Mouse (Mus musculus): ENCODE data around the gene Atp4a. TPM values are rescaled to one million over a fixed set of nuclear protein-coding genes. Genes with fewer than 3 reads are reported as not detected.

The Atp4a gene
- polyA plus RNA-seq, 1 experiment, result not detected

DNA sequence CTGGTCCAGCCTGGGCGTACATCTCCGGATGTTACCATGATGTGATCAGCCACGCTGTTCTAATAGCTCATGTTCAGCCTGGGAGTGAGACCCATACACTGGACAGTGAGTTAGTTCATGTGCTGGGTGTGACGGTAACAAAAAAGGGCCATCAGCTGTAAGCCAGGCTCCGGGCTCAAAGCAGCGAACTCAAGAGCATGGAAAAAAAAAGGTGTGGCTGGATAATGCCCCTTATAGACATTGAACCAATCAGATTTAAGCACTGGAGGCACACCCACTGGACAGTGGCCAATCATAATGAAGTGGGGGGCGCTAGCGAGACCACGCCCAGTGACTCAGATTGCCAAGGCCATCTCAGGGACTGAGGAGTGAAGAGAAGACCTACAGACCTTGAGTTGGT is 13.4 kb upstream of the Atp4a start, which contains the start of gene 2200002J24Rik:
2200002J24Rik (plus strand) TSS at position 338 of the 400 bp plus-strand sequence.
- Histone ChIP-seq H3K4me3 (ENCODE audit: insufficient read depth, low read length) (no peak within 1 kb of the TSS), H3K4me1 (ENCODE audit: control insufficient read depth, insufficient read depth, low read length) (peaks cover 15% of the 10 kb centered on the region), H3K27ac (ENCODE audit: insufficient read depth, low read depth, low read length) (peak within 1 kb of the TSS; percentile 63)
- TF ChIP-seq CTCF (IDR thresholded peaks at IDR 0.05; ENCODE audit: low read depth, low read length) (no peak), POLR2A (IDR thresholded peaks at IDR 0.05; ENCODE audit: borderline replicate concordance, low read depth, low read length) (no peak)

DNA sequence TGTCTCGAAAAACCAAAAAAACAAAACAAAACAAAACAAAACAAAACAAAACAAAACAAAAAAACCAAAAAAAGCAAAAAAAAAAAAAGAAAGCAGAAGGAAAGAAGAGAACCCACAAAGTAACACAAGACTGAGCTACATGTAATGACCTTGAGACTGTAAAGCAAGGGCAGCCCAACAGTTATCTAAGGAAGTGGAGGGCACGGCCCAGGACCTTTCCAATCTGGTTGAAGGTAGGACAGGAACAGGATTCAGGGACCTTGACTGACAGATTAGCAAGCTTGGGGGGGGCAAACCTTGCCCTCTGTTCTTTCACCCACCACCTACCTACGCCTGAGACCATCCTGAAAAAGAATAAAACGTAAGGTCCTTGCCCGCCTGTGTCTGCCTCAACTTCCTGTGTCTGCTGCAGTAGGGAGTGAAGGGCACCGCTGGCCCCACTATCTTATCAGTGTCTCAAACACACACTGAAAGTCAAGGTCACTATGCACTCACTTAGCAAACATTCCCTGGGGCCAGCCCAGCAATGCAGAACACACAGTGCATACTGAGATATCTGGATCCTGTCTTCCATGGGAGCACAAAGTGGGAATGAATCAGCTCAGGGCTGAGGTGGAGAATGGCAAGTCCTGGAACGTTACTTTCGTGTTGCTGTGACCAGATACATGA is 5.7 kb upstream of the Atp4a start:
- Histone ChIP-seq H3K27ac (ENCODE audit: insufficient read depth, low read depth, low read length) (no peak overlapping the region), H3K4me1 (ENCODE audit: control insufficient read depth, insufficient read depth, low read length) (no peaks in the 10 kb centered on the region), H3K4me3 (ENCODE audit: insufficient read depth, low read length) (no peak overlapping the region)
- no peak for TF ChIP-seq POLR2A (IDR thresholded peaks at IDR 0.05; ENCODE audit: borderline replicate concordance, low read depth, low read length)
- no peak for TF ChIP-seq CTCF (IDR thresholded peaks at IDR 0.05; ENCODE audit: low read depth, low read length)

DNA sequence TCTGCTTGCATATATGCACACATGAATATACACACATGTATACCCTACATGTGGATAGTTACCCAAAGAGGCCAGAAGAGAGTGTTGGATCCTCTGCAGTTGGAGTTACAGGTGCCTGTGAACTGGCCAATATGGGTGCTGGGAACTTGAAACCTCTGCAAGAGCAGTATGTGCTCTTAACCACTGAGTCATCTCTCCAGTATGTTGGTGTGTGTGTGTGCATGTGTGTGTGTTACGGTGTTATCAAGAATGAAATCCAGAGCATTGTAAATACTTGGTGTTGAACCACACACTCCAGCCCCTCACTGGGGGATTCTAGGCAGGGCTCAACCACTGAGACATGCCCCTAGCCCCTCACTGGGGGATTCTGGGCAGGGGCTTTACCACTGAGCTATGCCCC is 4.6 kb upstream of the Atp4a start:
- Histone ChIP-seq H3K27ac (ENCODE audit: insufficient read depth, low read depth, low read length) (no peak overlapping the region), H3K4me1 (ENCODE audit: control insufficient read depth, insufficient read depth, low read length) (no peaks in the 10 kb centered on the region), H3K4me3 (ENCODE audit: insufficient read depth, low read length) (no peak overlapping the region)
- TF ChIP-seq POLR2A (IDR thresholded peaks at IDR 0.05; ENCODE audit: borderline replicate concordance, low read depth, low read length), result no peak
- TF ChIP-seq CTCF (IDR thresholded peaks at IDR 0.05; ENCODE audit: low read depth, low read length), result no peak

DNA sequence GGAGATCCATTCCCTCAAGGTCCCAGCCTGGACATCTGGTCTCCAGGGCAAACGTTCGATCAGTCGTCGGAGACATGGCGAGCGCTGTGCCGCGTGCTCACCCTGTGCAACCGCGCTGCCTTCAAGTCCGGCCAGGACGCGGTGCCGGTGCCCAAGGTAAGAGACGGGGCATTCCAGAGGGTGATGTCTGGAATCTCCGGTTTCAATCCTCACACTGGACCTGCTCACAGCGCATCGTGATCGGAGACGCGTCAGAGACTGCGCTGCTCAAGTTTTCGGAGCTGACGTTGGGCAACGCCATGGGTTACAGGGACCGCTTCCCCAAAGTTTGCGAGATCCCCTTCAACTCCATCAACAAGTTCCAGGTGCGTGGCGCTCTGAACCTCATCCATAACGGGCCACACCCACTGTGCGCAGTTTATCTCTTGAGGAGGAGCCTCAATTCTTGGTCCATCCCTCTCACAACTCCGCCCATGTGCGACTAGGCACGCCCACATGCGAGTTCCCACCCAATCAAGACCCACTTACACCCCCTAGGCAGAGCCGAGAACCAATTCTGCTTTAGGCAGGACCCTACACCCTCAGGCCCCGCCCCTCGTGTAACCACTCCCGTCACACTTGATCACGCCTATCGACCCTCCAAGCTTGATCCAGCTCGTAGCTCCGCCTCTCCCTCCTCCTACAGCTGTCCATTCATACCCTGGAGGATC is 5.2 kb downstream of the Atp4a start:
- H3K27ac ChIP-seq (ENCODE audit: insufficient read depth, low read depth, low read length), result no peak overlapping the region
- TF ChIP-seq POLR2A (IDR thresholded peaks at IDR 0.05; ENCODE audit: borderline replicate concordance, low read depth, low read length), result no peak
- TF ChIP-seq CTCF (IDR thresholded peaks at IDR 0.05; ENCODE audit: low read depth, low read length), result no peak
- peaks cover 10% of the 10 kb centered on the region for H3K4me1 ChIP-seq (ENCODE audit: control insufficient read depth, insufficient read depth, low read length)
- H3K4me3 ChIP-seq (ENCODE audit: insufficient read depth, low read length), result peak overlapping the region; percentile 52

DNA sequence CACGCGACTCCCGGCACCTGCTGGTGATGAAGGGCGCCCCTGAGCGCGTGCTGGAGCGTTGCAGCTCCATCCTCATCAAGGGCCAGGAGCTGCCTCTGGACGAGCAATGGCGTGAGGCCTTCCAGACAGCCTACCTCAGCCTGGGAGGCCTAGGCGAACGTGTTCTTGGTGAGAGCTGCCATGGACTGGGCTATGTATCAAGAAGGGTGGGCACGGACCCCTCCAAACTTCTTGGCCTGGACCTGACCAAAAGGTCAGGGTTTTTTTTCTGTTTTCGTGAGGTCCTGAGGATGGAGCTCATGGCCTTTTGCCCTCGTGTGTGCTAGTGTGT is 5.7 kb downstream of the Atp4a start:
- H3K4me3 ChIP-seq (ENCODE audit: insufficient read depth, low read length), result peak overlapping the region; percentile 52
- H3K27ac ChIP-seq (ENCODE audit: insufficient read depth, low read depth, low read length), result no peak overlapping the region
- TF ChIP-seq POLR2A (IDR thresholded peaks at IDR 0.05; ENCODE audit: borderline replicate concordance, low read depth, low read length) (no peak), CTCF (IDR thresholded peaks at IDR 0.05; ENCODE audit: low read depth, low read length) (no peak)
- peaks cover 10% of the 10 kb centered on the region for H3K4me1 ChIP-seq (ENCODE audit: control insufficient read depth, insufficient read depth, low read length)

DNA sequence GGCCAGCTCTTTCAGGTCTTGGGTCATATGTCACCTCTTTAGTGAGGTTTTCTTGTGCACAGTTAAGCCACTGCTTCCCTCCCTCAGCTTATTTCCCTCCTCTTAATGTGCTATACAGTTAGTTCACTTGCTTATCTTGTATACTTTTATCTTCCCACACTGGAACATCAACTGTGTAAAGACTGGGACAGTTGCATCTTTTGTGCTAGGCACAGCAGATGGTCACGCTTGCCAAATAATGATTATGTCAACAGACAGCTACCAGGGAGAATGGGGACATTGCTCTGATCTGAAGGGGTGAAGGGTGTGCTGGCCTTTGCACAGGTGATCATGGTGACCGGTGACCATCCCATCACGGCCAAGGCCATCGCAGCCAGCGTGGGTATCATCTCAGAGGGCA is 7.7 kb downstream of the Atp4a start:
- H3K4me1 ChIP-seq (ENCODE audit: control insufficient read depth, insufficient read depth, low read length), result peaks cover 10% of the 10 kb centered on the region
- no peak overlapping the region for H3K27ac ChIP-seq (ENCODE audit: insufficient read depth, low read depth, low read length)
- TF ChIP-seq POLR2A (IDR thresholded peaks at IDR 0.05; ENCODE audit: borderline replicate concordance, low read depth, low read length) (no peak), CTCF (IDR thresholded peaks at IDR 0.05; ENCODE audit: low read depth, low read length) (no peak)
- no peak overlapping the region for H3K4me3 ChIP-seq (ENCODE audit: insufficient read depth, low read length)

DNA sequence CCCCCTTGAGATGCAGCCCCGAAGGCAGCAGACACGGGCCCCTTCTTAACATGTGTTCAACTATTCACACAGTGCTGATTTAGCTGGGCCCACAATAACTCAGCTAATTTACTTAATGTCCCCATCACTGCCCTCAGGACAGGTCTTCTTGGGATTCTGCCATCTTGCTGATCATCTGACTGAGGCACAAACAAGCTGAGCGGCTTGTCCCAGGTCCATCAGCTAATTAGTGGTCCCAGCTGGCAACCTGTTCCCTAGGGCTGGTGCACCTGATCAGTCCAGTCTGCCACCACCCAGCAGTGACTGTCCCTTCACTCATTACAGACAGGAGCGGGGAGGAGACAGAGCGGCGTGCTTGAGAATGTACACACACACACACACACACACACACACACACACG is 9.3 kb downstream of the Atp4a start:
- H3K4me1 ChIP-seq (ENCODE audit: control insufficient read depth, insufficient read depth, low read length), result peaks cover 10% of the 10 kb centered on the region
- TF ChIP-seq POLR2A (IDR thresholded peaks at IDR 0.05; ENCODE audit: borderline replicate concordance, low read depth, low read length) (no peak), CTCF (IDR thresholded peaks at IDR 0.05; ENCODE audit: low read depth, low read length) (no peak)

DNA sequence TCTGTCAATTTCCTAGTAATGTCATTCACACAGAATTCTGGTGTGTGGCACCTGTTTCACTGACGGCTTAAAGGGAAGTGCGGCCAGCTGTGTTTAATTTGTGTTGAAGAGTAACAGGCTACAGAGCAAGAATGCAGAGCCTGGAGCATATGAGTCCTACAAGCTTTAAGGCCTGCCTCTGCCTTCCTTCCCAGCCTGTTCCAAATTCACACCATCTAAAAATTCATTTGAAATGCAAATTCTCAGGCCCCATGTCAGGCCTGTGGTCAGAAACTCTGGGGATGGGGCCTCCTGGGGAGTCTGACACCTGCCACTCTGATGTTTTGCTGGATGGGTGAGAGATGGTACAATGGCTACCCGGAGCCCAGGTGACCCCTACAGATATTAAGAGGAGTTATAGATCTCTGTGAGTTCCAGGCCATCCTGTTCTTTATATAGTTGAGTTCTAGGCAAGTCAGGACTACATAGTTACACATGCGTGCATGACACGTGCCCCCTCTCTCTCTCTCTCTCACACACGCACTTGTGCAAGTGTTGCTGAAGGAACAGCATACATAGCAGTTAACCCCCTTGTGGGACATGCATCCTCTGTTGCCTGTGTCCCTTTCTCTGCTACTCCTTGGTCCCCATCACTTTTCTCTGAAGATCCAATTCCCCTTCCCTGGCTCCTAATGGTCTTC is 11.4 kb downstream of the Atp4a start:
- Histone ChIP-seq H3K4me1 (ENCODE audit: control insufficient read depth, insufficient read depth, low read length) (peaks cover 9% of the 10 kb centered on the region), H3K4me3 (ENCODE audit: insufficient read depth, low read length) (no peak overlapping the region), H3K27ac (ENCODE audit: insufficient read depth, low read depth, low read length) (no peak overlapping the region)
- no peak for TF ChIP-seq CTCF (IDR thresholded peaks at IDR 0.05; ENCODE audit: low read depth, low read length)
- TF ChIP-seq POLR2A (IDR thresholded peaks at IDR 0.05; ENCODE audit: borderline replicate concordance, low read depth, low read length), result no peak

More for the DNA sequence above, 9.3 kb downstream of the Atp4a start:
- no peak overlapping the region for H3K4me3 ChIP-seq (ENCODE audit: insufficient read depth, low read length)
- no peak overlapping the region for H3K27ac ChIP-seq (ENCODE audit: insufficient read depth, low read depth, low read length)

DNA sequence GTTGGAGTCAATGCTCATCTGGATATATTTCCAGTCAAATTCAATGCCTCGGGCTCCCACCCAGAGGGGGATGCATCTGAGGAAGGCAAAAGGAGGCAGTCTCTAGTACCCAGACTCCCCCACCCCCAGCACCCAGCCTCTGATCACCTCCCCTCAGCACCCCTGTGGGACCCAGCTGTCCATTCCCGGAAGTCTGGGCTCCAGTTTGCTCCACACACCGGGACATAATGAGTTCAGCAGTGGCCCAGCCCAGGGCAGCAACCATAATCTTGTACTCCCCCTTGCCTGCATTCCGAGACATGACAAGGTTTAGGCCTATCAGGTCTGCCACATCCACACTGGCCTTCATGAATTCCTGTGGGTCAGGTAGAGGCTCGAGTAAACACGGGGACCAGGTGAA is 16.2 kb downstream of the Atp4a start:
- Histone ChIP-seq H3K4me3 (ENCODE audit: insufficient read depth, low read length) (peak overlapping the region; percentile 87), H3K27ac (ENCODE audit: insufficient read depth, low read depth, low read length) (no peak overlapping the region), H3K4me1 (ENCODE audit: control insufficient read depth, insufficient read depth, low read length) (peaks cover 13% of the 10 kb centered on the region)
- TF ChIP-seq CTCF (IDR thresholded peaks at IDR 0.05; ENCODE audit: low read depth, low read length) (no peak), POLR2A (IDR thresholded peaks at IDR 0.05; ENCODE audit: borderline replicate concordance, low read depth, low read length) (no peak)

All from bone marrow macrophage, adult 2 months (primary cell).